Mouse (Mus musculus) cerebellum, adult 2 months (tissue): Measurements from ENCODE around the gene Utp4.

Source experiments
- CTCF ChIP-seq: fragments of 200-500 bp; IDR thresholded peaks from 2 replicates; pipeline ENCODE4 v1.5.1; 2011; ENCODE audit warnings: low read depth, mild to moderate bottlenecking, control low read depth, low read length, moderate library complexity, borderline replicate concordance; ENCODE audit not compliant: insufficient read depth
- POLR2A ChIP-seq: fragments of 200-500 bp; IDR thresholded peaks from 2 replicates; pipeline ENCODE4 v1.6.1; 2011; ENCODE audit warnings: low read length, control low read depth, borderline replicate concordance; ENCODE audit not compliant: insufficient read depth

DNA sequence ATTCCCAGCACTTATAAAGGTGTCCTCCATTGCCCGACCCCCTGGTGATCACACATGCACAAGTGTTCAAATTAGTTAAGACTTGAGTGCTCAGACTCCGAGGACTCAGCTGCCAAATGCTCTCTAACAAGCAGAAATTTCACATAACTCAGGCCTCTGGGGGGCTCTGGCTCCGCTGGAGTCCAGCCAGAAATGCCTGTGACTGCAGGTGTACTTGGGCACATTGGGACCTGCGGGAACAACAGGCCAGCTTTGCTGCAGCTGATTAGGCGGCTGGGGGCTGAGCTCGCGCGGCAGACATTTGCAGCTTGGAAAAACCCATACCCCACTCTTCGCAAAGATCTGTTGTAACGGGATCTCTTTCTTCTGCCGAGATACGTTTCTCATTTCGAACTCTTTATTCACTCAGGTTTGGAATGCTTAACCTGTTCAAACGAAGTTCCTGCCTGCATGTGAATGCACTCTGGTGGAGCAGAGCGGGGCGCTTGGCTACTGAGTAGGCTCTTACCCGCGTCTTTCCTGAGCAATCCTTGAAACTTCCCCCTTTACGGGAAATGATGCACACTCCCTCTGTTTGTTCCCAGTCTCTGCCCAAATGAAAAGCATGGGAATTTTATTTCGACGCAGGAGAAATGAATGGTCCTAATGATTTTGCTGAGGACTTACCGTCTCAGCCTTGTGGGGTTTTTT lies 39.1 kb downstream of the Utp4 start:
- TF ChIP-seq CTCF: no peak
- TF ChIP-seq POLR2A: no peak
